Mouse (Mus musculus): Measurements from ENCODE around the gene Sema3f.

DNA sequence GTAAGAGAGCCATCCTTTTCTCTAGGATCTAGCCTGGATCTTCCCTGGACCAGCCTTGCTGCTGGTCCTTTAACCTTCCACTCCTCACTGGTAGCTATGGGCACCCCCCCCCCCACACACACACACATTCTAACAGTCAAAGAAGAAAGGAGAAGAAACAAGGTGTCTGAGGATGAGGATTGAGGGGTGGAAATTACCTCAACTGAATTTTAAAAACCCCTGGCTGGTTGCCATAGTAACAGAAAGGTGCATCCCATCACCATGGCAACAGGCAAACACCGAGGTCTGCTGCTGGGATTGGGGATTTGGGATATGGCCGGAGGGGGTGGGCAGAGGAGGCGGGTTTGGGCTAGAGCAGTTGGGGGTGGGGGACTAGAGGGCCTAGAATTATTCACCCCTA, 19.4 kb upstream of the Sema3f start:
- TF ChIP-seq MAX (IDR thresholded peaks at IDR 0.05; ENCODE audit: low read depth) = no peak
- no peak for TF ChIP-seq SRF (IDR thresholded peaks at IDR 0.05; ENCODE audit: control insufficient read depth, insufficient read length, low read depth)
- no peak for TF ChIP-seq POLR2A (IDR thresholded peaks at IDR 0.05; ENCODE audit: insufficient read length, low read depth)
- TF ChIP-seq TCF12 (IDR thresholded peaks at IDR 0.05; ENCODE audit: insufficient read depth, poor library complexity, severe bottlenecking) = no peak

Data from myocyte (in vitro differentiated cells).